Mouse (Mus musculus) midbrain, embryonic 14.5 days (tissue): ENCODE data around the gene Papola. TPM values are rescaled to one million over a fixed set of nuclear protein-coding genes. Genes with fewer than 3 reads are reported as not detected.

Experiments
- ATAC-seq: fragments of 200-750 bp; cut with Nextera tagmentation; 2 replicates; pipeline ENCODE4 v1.8.0; 2017; ENCODE audit warnings: moderate number of reproducible peaks, moderate library complexity; ENCODE audit not compliant: low FRiP score, low TSS enrichment
- DNase-seq: peaks from one replicate; pipeline ENCODE4 v3.0.0-alpha.2; 2015
- H3K27ac ChIP-seq: fragments of 300-500 bp; sonication (generic); replicated peaks from 2 replicates; pipeline ENCODE4 v1.5.1; 2014; ENCODE audit warnings: mild to moderate bottlenecking, low read depth, low read length, moderate library complexity
- H3K27me3 ChIP-seq: fragments of 300-500 bp; sonication (generic); 2 replicates; pipeline ENCODE4 v1.6.1; 2014; ENCODE audit warnings: low read length, control low read depth, mixed read lengths; ENCODE audit not compliant: control insufficient read depth, insufficient read depth
- H3K36me3 ChIP-seq: fragments of 300-500 bp; sonication (generic); 2 replicates; pipeline ENCODE4 v1.6.1; 2014; ENCODE audit warnings: low read length, control low read depth; ENCODE audit not compliant: control insufficient read depth, insufficient read depth
- H3K4me1 ChIP-seq: fragments of 300-500 bp; sonication (generic); 2 replicates; pipeline ENCODE4 v1.6.1; 2014; ENCODE audit warnings: mild to moderate bottlenecking, antibody characterized with exemption, low read length, control low read depth; ENCODE audit not compliant: control insufficient read depth, insufficient read depth
- H3K4me2 ChIP-seq: fragments of 300-500 bp; sonication (generic); 2 replicates; pipeline ENCODE4 v1.6.1; 2014; ENCODE audit warnings: mild to moderate bottlenecking, low read length, moderate library complexity
- H3K4me3 ChIP-seq: fragments of 300-500 bp; sonication (generic); replicated peaks from 2 replicates; pipeline ENCODE4 v1.5.1; 2014; ENCODE audit warnings: low read depth, low read length
- H3K9ac ChIP-seq: fragments of 300-500 bp; sonication (generic); replicated peaks from 2 replicates; pipeline ENCODE4 v1.6.1; 2014; ENCODE audit warnings: mild to moderate bottlenecking, low read length, moderate library complexity
- H3K9me3 ChIP-seq: fragments of 300-500 bp; sonication (generic); 2 replicates; pipeline ENCODE4 v1.6.1; 2016; ENCODE audit warnings: low read length, control low read depth, mixed read lengths; ENCODE audit not compliant: control insufficient read depth
- WGBS: fragments of 180-500 bp; shearing (Covaris S2); extraction: QIAGEN DNeasy Blood & Tissue Kit; methylation state at CpG from one replicate; pipeline ENCODE4 v1.1.7; 2014; 5-methylcytosine and 5-hydroxymethylcytosine counted together
- polyA plus RNA-seq: library from polyadenylated mRNA; unstranded; fragments of >200 nt; fragmentation: Nextera tagmentation; extraction: Ambion mirVana; gene quantifications from 2 replicates; pipeline ENCODE4 v1.2.1, GENCODE M21; 2014

Gene Papola
- polyA plus RNA-seq, 1 experiment from 2014 or later, result 169 TPM

DNA sequence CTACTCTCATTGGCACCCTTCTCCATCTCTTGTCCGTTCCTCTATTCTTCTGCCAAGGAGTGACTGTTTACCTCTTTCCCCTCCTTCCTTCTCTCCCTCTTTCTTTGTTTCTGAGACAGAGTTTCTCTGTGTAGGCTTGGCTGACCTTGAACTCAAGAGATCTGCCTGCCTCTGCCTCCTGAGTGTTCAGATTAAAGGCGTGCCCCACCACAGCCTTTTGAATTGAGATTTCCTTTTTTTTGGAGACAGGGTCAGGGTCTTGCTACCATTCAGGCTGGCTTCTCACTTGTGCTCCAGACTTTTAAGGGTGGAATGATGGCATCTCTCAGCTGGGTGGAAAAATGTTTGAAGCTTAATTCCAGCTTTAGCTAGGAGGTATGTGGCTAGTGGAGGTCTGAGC is 3.1 kb downstream of the Papola start:
- Histone ChIP-seq H3K27me3 (no peaks in the 10 kb centered on the region), H3K4me1 (peaks cover 11% of the 10 kb centered on the region), H3K4me3 (no peak overlapping the region), H3K27ac (no peak overlapping the region), H3K9me3 (no peaks in the 10 kb centered on the region), H3K4me2 (no peak overlapping the region), H3K9ac (no peak overlapping the region), H3K36me3 (no peaks in the 10 kb centered on the region)
- DNase-seq (no peak), ATAC-seq (no peak)
- WGBS, result 100% methylated on average over 2 of the region's 2 CpGs

DNA sequence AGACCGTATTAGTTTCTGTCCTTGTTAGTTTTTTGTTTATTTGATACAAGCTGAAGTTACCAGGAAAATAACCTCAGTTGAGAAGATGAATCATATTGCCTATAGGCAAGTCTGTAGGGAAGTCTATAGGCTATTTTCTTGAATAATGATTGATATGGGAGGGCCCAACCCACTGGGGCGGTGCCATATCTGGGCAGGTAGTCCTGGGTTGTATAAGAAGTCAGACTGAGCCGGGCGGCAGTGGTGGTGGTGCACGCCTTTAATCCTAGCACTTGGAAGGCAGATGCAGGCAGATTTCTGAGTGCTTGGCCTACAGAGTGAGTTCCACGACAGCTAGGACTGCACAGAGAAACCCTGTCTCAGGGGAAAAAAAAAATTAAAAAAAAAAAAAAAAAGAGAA is 5.4 kb downstream of the Papola start:
- no peak for ATAC-seq
- H3K9ac ChIP-seq, result no peak overlapping the region
- no peak for DNase-seq
- no peaks in the 10 kb centered on the region for H3K9me3 ChIP-seq
- no peaks in the 10 kb centered on the region for H3K27me3 ChIP-seq
- no peak overlapping the region for H3K4me3 ChIP-seq
- WGBS, result 96% methylated on average over 6 of the region's 6 CpGs
- no peaks in the 10 kb centered on the region for H3K36me3 ChIP-seq
- no peak overlapping the region for H3K4me2 ChIP-seq
- H3K4me1 ChIP-seq, result peaks cover 11% of the 10 kb centered on the region
- H3K27ac ChIP-seq, result no peak overlapping the region

DNA sequence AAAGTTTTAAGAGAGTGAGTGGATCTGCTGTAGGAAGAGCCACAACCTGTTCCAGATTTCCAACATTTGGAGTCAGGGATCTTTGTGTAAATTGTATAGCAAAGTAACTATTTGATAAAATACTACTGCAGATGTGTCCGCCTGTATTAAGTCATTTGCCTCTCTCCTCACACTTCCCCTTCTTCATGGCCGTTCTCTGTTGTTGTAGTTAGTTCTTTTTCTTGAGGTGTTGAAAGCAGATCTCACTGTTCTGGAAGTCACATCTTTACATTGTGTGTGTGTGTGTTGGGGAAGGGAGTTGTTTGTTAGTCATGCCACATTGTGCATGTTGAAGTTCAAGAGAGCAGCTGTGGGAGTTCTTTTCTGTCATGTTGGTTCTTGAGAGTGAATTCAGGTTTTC is 10.4 kb downstream of the Papola start:
- WGBS, result 95% methylated on average over 2 of the region's 2 CpGs
- no peak for ATAC-seq
- peaks cover 4% of the 10 kb centered on the region for H3K36me3 ChIP-seq
- H3K4me3 ChIP-seq, result no peak overlapping the region
- no peak overlapping the region for H3K4me2 ChIP-seq
- H3K9ac ChIP-seq, result no peak overlapping the region
- no peaks in the 10 kb centered on the region for H3K27me3 ChIP-seq
- no peaks in the 10 kb centered on the region for H3K9me3 ChIP-seq
- DNase-seq, result no peak
- no peaks in the 10 kb centered on the region for H3K4me1 ChIP-seq
- no peak overlapping the region for H3K27ac ChIP-seq

DNA sequence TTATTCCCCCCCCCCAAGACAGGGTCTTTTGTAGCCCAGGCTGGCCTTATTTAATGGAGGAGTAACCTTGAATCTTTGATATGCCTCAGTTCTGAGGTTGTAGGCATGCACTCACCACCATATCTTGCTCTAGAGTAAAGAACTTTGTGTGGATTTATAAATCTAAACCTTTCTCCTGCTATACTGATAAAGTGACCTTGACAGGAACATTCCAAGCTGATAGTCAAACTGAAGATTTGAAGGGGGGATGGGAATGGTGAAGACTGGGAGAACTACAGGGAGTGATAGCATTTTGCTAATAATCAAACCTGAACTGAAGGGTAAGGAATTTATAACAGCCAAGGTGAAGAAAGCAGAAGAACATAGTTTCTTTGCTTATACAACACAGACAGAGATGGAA is 13.5 kb downstream of the Papola start:
- Histone ChIP-seq H3K27me3 (no peaks in the 10 kb centered on the region), H3K27ac (no peak overlapping the region), H3K36me3 (peaks cover 18% of the 10 kb centered on the region), H3K4me3 (no peak overlapping the region), H3K4me1 (no peaks in the 10 kb centered on the region), H3K4me2 (no peak overlapping the region), H3K9ac (no peak overlapping the region), H3K9me3 (no peaks in the 10 kb centered on the region)
- DNase-seq (no peak), ATAC-seq (no peak)

DNA sequence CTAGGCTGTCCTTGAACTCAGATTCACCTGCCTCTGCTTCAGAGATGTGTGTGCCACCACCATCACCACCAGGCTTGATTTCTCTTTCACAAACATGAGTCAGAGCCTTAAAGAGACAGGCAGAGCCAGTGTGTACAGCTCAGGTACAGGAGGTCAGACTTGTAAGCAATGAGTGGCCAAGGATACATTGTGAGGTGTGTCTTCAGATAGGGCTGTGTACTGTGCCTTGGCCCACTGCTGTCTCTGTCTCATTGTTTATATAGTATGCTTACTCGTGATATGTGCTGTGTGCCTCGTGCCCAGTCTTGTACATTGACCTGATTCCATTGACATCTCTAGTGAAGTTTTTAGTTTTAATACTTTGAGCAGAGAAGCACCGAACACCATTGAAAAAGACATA is 21.3 kb downstream of the Papola start:
- WGBS, result 94% methylated on average over 3 of the region's 3 CpGs
- H3K9ac ChIP-seq, result no peak overlapping the region
- no peaks in the 10 kb centered on the region for H3K4me1 ChIP-seq
- H3K4me3 ChIP-seq, result no peak overlapping the region
- H3K27ac ChIP-seq, result no peak overlapping the region
- H3K36me3 ChIP-seq, result peaks cover 67% of the 10 kb centered on the region
- no peak for DNase-seq
- no peaks in the 10 kb centered on the region for H3K9me3 ChIP-seq
- no peak overlapping the region for H3K4me2 ChIP-seq
- no peak for ATAC-seq
- H3K27me3 ChIP-seq, result no peaks in the 10 kb centered on the region

DNA sequence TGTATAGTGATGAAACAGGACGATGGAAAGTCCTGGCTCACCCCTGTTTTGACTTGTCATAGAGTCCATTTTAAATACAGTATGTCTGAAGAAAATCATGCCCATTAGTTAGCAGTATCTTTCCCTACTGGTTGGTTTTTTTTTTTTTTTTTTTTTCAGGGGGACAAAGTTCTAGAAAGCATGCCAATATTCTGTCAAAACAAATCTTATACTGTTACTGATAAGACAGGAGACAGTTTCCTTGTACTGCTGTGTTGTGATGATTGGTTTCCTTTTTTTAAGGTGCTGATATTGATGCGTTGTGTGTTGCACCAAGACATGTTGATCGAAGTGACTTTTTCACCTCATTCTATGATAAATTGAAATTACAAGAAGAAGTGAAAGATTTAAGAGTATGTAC is 21.7 kb downstream of the Papola start:
- Histone ChIP-seq H3K9me3 (no peaks in the 10 kb centered on the region), H3K36me3 (peaks cover 69% of the 10 kb centered on the region), H3K27ac (no peak overlapping the region), H3K27me3 (no peaks in the 10 kb centered on the region), H3K4me3 (no peak overlapping the region), H3K4me1 (no peaks in the 10 kb centered on the region), H3K9ac (no peak overlapping the region), H3K4me2 (no peak overlapping the region)
- ATAC-seq (no peak), DNase-seq (no peak)
- WGBS, result 96% methylated on average over 3 of the region's 3 CpGs

DNA sequence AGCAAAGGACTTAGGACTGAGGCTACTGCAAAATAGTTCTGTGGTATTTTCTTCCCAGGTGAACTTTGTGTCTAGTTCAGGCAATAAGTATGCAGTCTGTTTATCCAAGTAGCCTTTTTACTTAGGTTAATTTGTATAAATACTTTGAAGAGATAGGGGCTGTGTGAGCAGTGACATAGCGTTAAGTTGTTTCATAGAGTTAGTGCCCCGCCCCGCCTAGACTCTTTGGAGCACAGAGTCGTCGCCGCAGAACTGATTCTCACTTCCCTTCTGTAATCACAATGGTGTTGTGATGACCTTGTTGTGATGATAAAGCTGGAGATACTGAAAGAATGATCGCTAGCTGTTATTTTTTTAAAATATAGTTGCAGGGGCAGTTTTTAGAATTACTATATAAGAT is 22.9 kb downstream of the Papola start:
- Histone ChIP-seq H3K36me3 (peaks cover 76% of the 10 kb centered on the region), H3K9me3 (no peaks in the 10 kb centered on the region), H3K4me2 (no peak overlapping the region), H3K27me3 (no peaks in the 10 kb centered on the region), H3K4me3 (no peak overlapping the region), H3K9ac (no peak overlapping the region), H3K4me1 (no peaks in the 10 kb centered on the region), H3K27ac (no peak overlapping the region)
- WGBS, result 96% methylated on average over 7 of the region's 7 CpGs
- ATAC-seq, result no peak
- no peak for DNase-seq

DNA sequence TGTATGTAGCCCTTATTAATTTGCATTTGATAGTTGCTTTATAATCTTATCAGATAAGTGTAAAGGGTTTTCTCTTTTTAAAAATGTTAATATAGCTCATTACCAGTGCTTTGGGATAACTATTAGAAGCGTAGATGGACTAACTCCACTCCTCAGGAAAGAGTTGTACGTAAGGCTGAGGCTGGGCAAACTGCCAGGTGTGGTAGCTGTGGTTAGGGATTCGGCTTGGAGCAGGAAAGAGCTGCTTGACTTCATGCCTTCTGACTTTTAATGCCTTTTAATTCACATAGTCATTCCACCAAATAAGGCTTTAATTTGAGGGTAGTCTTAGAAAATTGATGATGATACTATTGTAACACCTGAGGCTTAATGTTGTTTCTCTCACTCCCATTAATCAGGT is 24.5 kb downstream of the Papola start:
- no peak overlapping the region for H3K27ac ChIP-seq
- no peaks in the 10 kb centered on the region for H3K27me3 ChIP-seq
- no peaks in the 10 kb centered on the region for H3K4me1 ChIP-seq
- ATAC-seq (no peak), DNase-seq (peak; percentile 32)
- H3K4me2 ChIP-seq, result no peak overlapping the region
- H3K4me3 ChIP-seq, result no peak overlapping the region
- 78% methylated on average over 3 of the region's 3 CpGs for WGBS
- H3K36me3 ChIP-seq, result peaks cover 84% of the 10 kb centered on the region
- no peaks in the 10 kb centered on the region for H3K9me3 ChIP-seq
- H3K9ac ChIP-seq, result no peak overlapping the region

DNA sequence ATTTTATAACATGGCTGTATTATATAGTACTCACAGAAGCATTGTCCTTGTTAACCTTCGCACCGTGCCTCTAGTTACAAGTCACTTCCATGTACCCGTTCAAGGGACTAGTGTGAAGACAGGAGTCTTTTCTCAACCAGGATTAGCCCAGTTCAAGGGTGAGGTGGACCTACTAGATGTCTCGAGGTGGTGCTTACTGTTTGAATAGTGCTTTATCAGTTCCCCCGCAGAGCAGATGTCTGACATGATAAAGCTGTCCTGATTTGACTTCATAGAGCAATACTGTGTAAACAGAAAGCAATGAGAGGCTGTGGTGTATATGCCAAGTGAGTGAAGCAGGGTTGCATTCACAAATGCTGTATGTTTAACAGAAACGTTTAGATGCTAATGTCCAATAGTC is 26.1 kb downstream of the Papola start:
- Histone ChIP-seq H3K4me1 (no peaks in the 10 kb centered on the region), H3K4me3 (no peak overlapping the region), H3K4me2 (no peak overlapping the region), H3K27me3 (no peaks in the 10 kb centered on the region), H3K9ac (no peak overlapping the region), H3K36me3 (peaks cover 83% of the 10 kb centered on the region), H3K9me3 (no peaks in the 10 kb centered on the region), H3K27ac (no peak overlapping the region)
- no peak for ATAC-seq
- DNase-seq, result no peak
- WGBS, result 90% methylated on average over 6 of the region's 6 CpGs
